Mouse (Mus musculus) embryonic fibroblast, embryonic 13.5 days (primary cell): ENCODE data around the gene Kmt2a.

ENCODE experiments used
- CTCF ChIP-seq: IDR thresholded peaks from 2 replicates; pipeline ENCODE4 v1.5.1; 2011; ENCODE audit warnings: mild to moderate bottlenecking, control low read depth, low read length, moderate library complexity, borderline replicate concordance; ENCODE audit not compliant: insufficient read depth
- POLR2A ChIP-seq: IDR thresholded peaks from 2 replicates; pipeline ENCODE4 v1.6.1; 2011; ENCODE audit warnings: low read depth, mild to moderate bottlenecking, control low read depth, low read length, moderate library complexity

DNA sequence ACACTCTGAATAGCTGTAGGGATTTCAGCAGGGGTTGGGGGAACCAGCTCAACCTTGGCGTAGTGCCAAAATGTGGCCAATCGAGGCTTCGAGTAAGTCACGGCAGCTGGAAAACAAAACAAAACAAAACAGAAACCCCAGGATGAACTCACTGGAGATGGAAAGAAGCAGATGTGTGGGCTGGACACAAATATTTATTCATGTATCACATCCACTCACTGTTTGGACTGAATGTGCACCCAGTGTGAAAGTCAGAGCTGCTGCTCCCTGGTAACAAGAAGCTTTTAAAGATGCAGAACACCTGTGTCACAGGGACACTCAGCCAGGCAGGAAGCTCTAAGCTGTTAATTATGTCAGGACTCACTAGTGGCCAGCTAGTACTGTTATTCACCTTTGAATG is 33.6 kb upstream of the Kmt2a start:
- TF ChIP-seq POLR2A, result no peak
- TF ChIP-seq CTCF, result no peak
